ENCODE assay signal across 10 mouse cellular contexts in genomic region chr3:10085396-10086119, GRCm38 (mm10). TPM values are rescaled to one million over a fixed set of nuclear protein-coding genes. Genes with fewer than 3 reads are reported as not detected.
DNase-seq lines count a peak whose midpoint lies in the region; ATAC-seq and TF ChIP-seq lines count a peak whose summit lies in the region.
"Had no signal": no experiment of that assay in that cellular context is flagged by ENCODE, and none has a peak within 500 bp of the region (broad histone marks: within the 10 kb centered on the region; RNA-seq: fewer than 3 reads in every experiment).

No protein-coding gene starts in this region.

- no peaks in the 10 kb centered on the region for H3K9me3 ChIP-seq in lung, postnatal 0 days (ENCODE audit: low read length)
- no peaks in the 10 kb centered on the region for H3K9me3 ChIP-seq in forebrain, embryonic 13.5 days (replicated peaks)

- no peak overlapping the region for H3K9ac ChIP-seq in lung, postnatal 0 days (replicated peaks; ENCODE audit: low read depth)
- H3K9ac ChIP-seq in forebrain, embryonic 13.5 days: no peak overlapping the region

- H3K27ac ChIP-seq in lung, postnatal 0 days (ENCODE audit: low read length): no peak overlapping the region
- H3K27ac ChIP-seq in forebrain, embryonic 13.5 days: no peak overlapping the region

- TF ChIP-seq CTCF in brain, embryonic 14.5 days (IDR thresholded peaks at IDR 0.05; ENCODE audit: borderline replicate concordance, extremely low read depth, insufficient read depth, insufficient read length): no peak
- no peak for TF ChIP-seq CTCF in lung, postnatal 0 days (IDR thresholded peaks at IDR 0.05)

- DNase-seq in kidney, postnatal 10 days: peak; percentile 37
- DNase-seq in kidney, adult 11 months: no peak
- peak; percentile 89 for DNase-seq in adipocyte (ENCODE audit: low spot score)
- peak; percentile 48 for DNase-seq in brain, embryonic 14.5 days (ENCODE audit: low read depth)
- DNase-seq in lung, postnatal 0 days (ENCODE audit: low spot score): peak; percentile 49
- no peak for DNase-seq in spleen, adult 12 weeks (ENCODE audit: low spot score)
- DNase-seq: heart, postnatal 14 days had no signal

- TF ChIP-seq POLR2A in brain, embryonic 14.5 days (IDR thresholded peaks at IDR 0.05; ENCODE audit: borderline replicate concordance, extremely low read depth, insufficient read depth, insufficient read length, poor library complexity, severe bottlenecking): no peak

- no peak overlapping the region for H3K4me3 ChIP-seq in lung, postnatal 0 days (ENCODE audit: low read depth, low read length)
- no peak overlapping the region for H3K4me3 ChIP-seq in forebrain, embryonic 13.5 days
- H3K4me3 ChIP-seq: erythroblast, embryonic 14.5 days; myocyte had no signal

- H3K36me3 ChIP-seq in lung, postnatal 0 days (ENCODE audit: insufficient read depth, low read length): no peaks in the 10 kb centered on the region
- H3K36me3 ChIP-seq in forebrain, embryonic 13.5 days (ENCODE audit: poor library complexity, severe bottlenecking): no peaks in the 10 kb centered on the region

- no peak for TF ChIP-seq EP300 in lung, postnatal 0 days (IDR thresholded peaks at IDR 0.05)

- no peaks in the 10 kb centered on the region for H3K4me1 ChIP-seq in lung, postnatal 0 days (ENCODE audit: insufficient read depth, low read depth, low read length)
- H3K4me1 ChIP-seq in forebrain, embryonic 13.5 days: no peaks in the 10 kb centered on the region

- no peak overlapping the region for H3K4me2 ChIP-seq in lung, postnatal 0 days (replicated peaks; ENCODE audit: low read depth, low read length)
- H3K4me2 ChIP-seq in forebrain, embryonic 13.5 days: no peak overlapping the region

- no peak; the same call in 1 of the 2 replicates for ATAC-seq in lung, postnatal 0 days
- no peak for ATAC-seq in forebrain, embryonic 13.5 days

- WGBS in lung, postnatal 0 days: 53% methylated on average over 7 of the region's 7 CpGs
- WGBS in forebrain, embryonic 13.5 days: 72% methylated on average over 7 of the region's 7 CpGs

- H3K27me3 ChIP-seq in lung, postnatal 0 days (replicated peaks; ENCODE audit: insufficient read depth, low read length): no peaks in the 10 kb centered on the region
- H3K27me3 ChIP-seq in forebrain, embryonic 13.5 days: no peaks in the 10 kb centered on the region

RNA-seq across cellular contexts. Expression of gene Gm9833, which starts 2.4 kb away (rescaled TPM):
- polyA plus RNA-seq in brain, embryonic 14.5 days (2012; rRNA removed): 6.0 and 11.8 TPM in 2 replicates
- 0.93 and 0.95 TPM in 2 replicates for polyA plus RNA-seq in lung, postnatal 0 days (2015; fragmentation: Nextera tagmentation; extraction: Ambion mirVana)
- 7.7 and 8.6 TPM in 2 replicates for polyA plus RNA-seq in forebrain, embryonic 13.5 days (2015; fragmentation: Nextera tagmentation; extraction: Ambion mirVana)

Comparison
In these comparisons a context has a peak if more than half of its experiments do, and no peak if none do; other contexts are left out.
1. DNase-seq: peak in kidney, postnatal 10 days (single experiment), adipocyte (single experiment), brain, embryonic 14.5 days (single experiment) and lung, postnatal 0 days (single experiment); none in kidney, adult 11 months (single experiment) and spleen, adult 12 weeks (single experiment).